Mouse (Mus musculus): ENCODE data around the gene Pradc1. TPM values are rescaled to one million over a fixed set of nuclear protein-coding genes. Genes with fewer than 3 reads are reported as not detected.

The Pradc1 gene
- total and polyA plus RNA-seq, 2 experiments from 2014 or later = 8.6 to 25.3 TPM

GRCm38 (mm10) chr6:85415829-85416228 is 35.9 kb downstream of the Pradc1 start:
- WGBS = 59% methylated on average over 3 of the region's 3 CpGs
- Histone ChIP-seq H3K4me2 (ENCODE audit: low read depth, low read length, poor library complexity, severe bottlenecking) (no peak overlapping the region), H3K27me3 (ENCODE audit: insufficient read depth, low read length) (no peaks in the 10 kb centered on the region), H3K36me3 (ENCODE audit: insufficient read depth, low read length) (no peaks in the 10 kb centered on the region), H3K9me3 (ENCODE audit: low read length) (no peaks in the 10 kb centered on the region), H3K4me1 (ENCODE audit: insufficient read depth, low read length) (no peaks in the 10 kb centered on the region), H3K4me3 (ENCODE audit: low read depth, low read length) (no peak overlapping the region), H3K9ac (replicated peaks; ENCODE audit: low read length, poor library complexity, severe bottlenecking) (no peak overlapping the region), H3K27ac (ENCODE audit: low read depth, low read length) (no peak overlapping the region)
- no peak for TF ChIP-seq CTCF (IDR thresholded peaks at IDR 0.05)
- ATAC-seq (ENCODE audit: low FRiP score) = no peak
- no peak for DNase-seq (ENCODE audit: low spot score)

GRCm38 (mm10) chr6:85410771-85411273 is 40.9 kb downstream of the Pradc1 start:
- Histone ChIP-seq H3K9me3 (ENCODE audit: low read length) (no peaks in the 10 kb centered on the region), H3K4me1 (ENCODE audit: insufficient read depth, low read length) (peaks cover 6% of the 10 kb centered on the region; the same call in 1 of the 2 replicates), H3K4me3 (ENCODE audit: low read depth, low read length) (no peak overlapping the region), H3K4me2 (ENCODE audit: low read depth, low read length, poor library complexity, severe bottlenecking) (no peak overlapping the region), H3K36me3 (ENCODE audit: insufficient read depth, low read length) (no peaks in the 10 kb centered on the region), H3K9ac (replicated peaks; ENCODE audit: low read length, poor library complexity, severe bottlenecking) (no peak overlapping the region), H3K27ac (ENCODE audit: low read depth, low read length) (no peak overlapping the region), H3K27me3 (ENCODE audit: insufficient read depth, low read length) (peaks cover 25% of the 10 kb centered on the region)
- peak; percentile 88 for DNase-seq (ENCODE audit: low spot score)
- peak; percentile 83 for TF ChIP-seq CTCF (IDR thresholded peaks at IDR 0.05)
- 12% methylated on average over 13 of the region's 13 CpGs for WGBS
- peak; percentile 82; the same call in 1 of the 2 replicates for ATAC-seq (ENCODE audit: low FRiP score)

- H3K27ac ChIP-seq (ENCODE audit: low read depth, low read length) = no peak overlapping the region
- no peaks in the 10 kb centered on the region for H3K36me3 ChIP-seq (ENCODE audit: insufficient read depth, low read length)
- peaks cover 6% of the 10 kb centered on the region; the same call in 1 of the 2 replicates for H3K4me1 ChIP-seq (ENCODE audit: insufficient read depth, low read length)
- H3K9ac ChIP-seq (replicated peaks; ENCODE audit: low read length, poor library complexity, severe bottlenecking) = peak overlapping the region; percentile 54; the same call in 1 of the 2 replicates
- peak overlapping the region; percentile 31 for H3K4me3 ChIP-seq (ENCODE audit: low read depth, low read length)
- peaks cover 25% of the 10 kb centered on the region for H3K27me3 ChIP-seq (ENCODE audit: insufficient read depth, low read length)
- ATAC-seq (ENCODE audit: low FRiP score) (no peak), DNase-seq (ENCODE audit: low spot score) (peak; percentile 24)
- H3K9me3 ChIP-seq (ENCODE audit: low read length) = no peaks in the 10 kb centered on the region
- WGBS = 3% methylated on average over 31 of the region's 31 CpGs
- TF ChIP-seq CTCF (IDR thresholded peaks at IDR 0.05) = no peak
- H3K4me2 ChIP-seq (ENCODE audit: low read depth, low read length, poor library complexity, severe bottlenecking) = peak overlapping the region; percentile 55
Measured at GRCm38 (mm10) chr6:85409003-85409402, 42.8 kb downstream of the Pradc1 start.

GRCm38 (mm10) chr6:85403039-85403438 is 48.7 kb downstream of the Pradc1 start:
- TF ChIP-seq CTCF (IDR thresholded peaks at IDR 0.05) = no peak
- DNase-seq (ENCODE audit: low spot score) (no peak), ATAC-seq (ENCODE audit: low FRiP score) (no peak)
- 51% methylated on average over 10 of the region's 10 CpGs for WGBS
- no peak overlapping the region for H3K9ac ChIP-seq (replicated peaks; ENCODE audit: low read length, poor library complexity, severe bottlenecking)
- H3K27ac ChIP-seq (ENCODE audit: low read depth, low read length) = no peak overlapping the region; the same call in 1 of the 2 replicates
- no peaks in the 10 kb centered on the region for H3K9me3 ChIP-seq (ENCODE audit: low read length)
- peaks cover 7% of the 10 kb centered on the region for H3K27me3 ChIP-seq (ENCODE audit: insufficient read depth, low read length)
- no peaks in the 10 kb centered on the region for H3K4me1 ChIP-seq (ENCODE audit: insufficient read depth, low read length)
- H3K36me3 ChIP-seq (ENCODE audit: insufficient read depth, low read length) = no peaks in the 10 kb centered on the region
- H3K4me2 ChIP-seq (ENCODE audit: low read depth, low read length, poor library complexity, severe bottlenecking) = no peak overlapping the region
- no peak overlapping the region for H3K4me3 ChIP-seq (ENCODE audit: low read depth, low read length)

- DNase-seq (ENCODE audit: low spot score) (no peak), ATAC-seq (ENCODE audit: low FRiP score) (no peak)
- H3K36me3 ChIP-seq (ENCODE audit: insufficient read depth, low read length) = no peaks in the 10 kb centered on the region
- H3K9me3 ChIP-seq (ENCODE audit: low read length) = no peaks in the 10 kb centered on the region
- no peaks in the 10 kb centered on the region for H3K4me1 ChIP-seq (ENCODE audit: insufficient read depth, low read length)
- H3K27ac ChIP-seq (ENCODE audit: low read depth, low read length) = no peak overlapping the region
- no peak overlapping the region for H3K4me2 ChIP-seq (ENCODE audit: low read depth, low read length, poor library complexity, severe bottlenecking)
- TF ChIP-seq CTCF (IDR thresholded peaks at IDR 0.05) = no peak
- no peak overlapping the region for H3K9ac ChIP-seq (replicated peaks; ENCODE audit: low read length, poor library complexity, severe bottlenecking)
- peaks cover 3% of the 10 kb centered on the region for H3K27me3 ChIP-seq (ENCODE audit: insufficient read depth, low read length)
- WGBS = 25% methylated on average over 2 of the region's 2 CpGs
- no peak overlapping the region for H3K4me3 ChIP-seq (ENCODE audit: low read depth, low read length)
Measured at GRCm38 (mm10) chr6:85402613-85403012, 49.2 kb downstream of the Pradc1 start.

- no peak overlapping the region for H3K4me2 ChIP-seq (ENCODE audit: low read depth, low read length, poor library complexity, severe bottlenecking)
- H3K27me3 ChIP-seq (ENCODE audit: insufficient read depth, low read length) = no peaks in the 10 kb centered on the region
- 42% methylated on average over 5 of the region's 5 CpGs for WGBS
- no peaks in the 10 kb centered on the region for H3K36me3 ChIP-seq (ENCODE audit: insufficient read depth, low read length)
- DNase-seq (ENCODE audit: low spot score) (peak; percentile 33), ATAC-seq (ENCODE audit: low FRiP score) (no peak)
- H3K9ac ChIP-seq (replicated peaks; ENCODE audit: low read length, poor library complexity, severe bottlenecking) = no peak overlapping the region
- no peak overlapping the region for H3K4me3 ChIP-seq (ENCODE audit: low read depth, low read length)
- TF ChIP-seq CTCF (IDR thresholded peaks at IDR 0.05) = no peak
- H3K4me1 ChIP-seq (ENCODE audit: insufficient read depth, low read length) = no peaks in the 10 kb centered on the region
- H3K9me3 ChIP-seq (ENCODE audit: low read length) = no peaks in the 10 kb centered on the region
- no peak overlapping the region for H3K27ac ChIP-seq (ENCODE audit: low read depth, low read length)
Measured at GRCm38 (mm10) chr6:85399715-85400114, 52.1 kb downstream of the Pradc1 start.
